23 mouse cellular contexts compared by ENCODE assay signal in the genomic region with DNA sequence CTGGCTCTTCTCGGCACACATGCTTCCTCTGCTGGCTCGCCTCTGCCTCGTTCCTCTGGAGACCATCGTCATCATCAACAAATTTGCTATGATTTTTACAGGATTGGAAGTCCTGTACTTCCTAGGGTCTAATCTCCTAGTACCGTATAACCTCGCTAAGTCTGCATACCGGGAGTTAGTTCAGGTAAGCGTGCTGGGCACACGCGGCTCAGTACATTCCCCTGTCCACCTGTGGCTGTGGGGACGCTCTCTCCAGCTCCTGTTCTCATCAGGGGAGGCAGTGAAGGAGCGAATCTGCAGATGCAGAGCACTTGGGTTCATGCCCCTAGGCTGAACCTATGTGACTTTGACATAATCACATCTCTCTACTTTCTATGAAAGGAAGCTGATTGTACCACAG.
"Had no signal": no experiment of that assay in that cellular context is flagged by ENCODE, and none has a peak within 500 bp of the region (broad histone marks: within the 10 kb centered on the region; RNA-seq: fewer than 3 reads in every experiment).

No protein-coding gene starts in this region.

- H3K27me3 ChIP-seq: heart, embryonic 13.5 days; heart, embryonic 15.5 days; hindbrain, embryonic 13.5 days; hindbrain, embryonic 15.5 days; limb, embryonic 13.5 days; limb, embryonic 15.5 days; liver, embryonic 13.5 days; liver, embryonic 15.5 days had no signal

- H3K4me1 ChIP-seq: heart, embryonic 15.5 days; hindbrain, embryonic 13.5 days; hindbrain, embryonic 15.5 days; limb, embryonic 13.5 days; limb, embryonic 15.5 days had no signal

- H3K27ac ChIP-seq: heart, embryonic 13.5 days; heart, embryonic 15.5 days; hindbrain, embryonic 13.5 days; hindbrain, embryonic 15.5 days; hindbrain, postnatal 0 days; kidney, postnatal 0 days; limb, embryonic 13.5 days; limb, embryonic 15.5 days; liver, embryonic 13.5 days; liver, embryonic 15.5 days had no signal

- H3K9ac ChIP-seq: forebrain, postnatal 0 days; heart, embryonic 13.5 days; heart, embryonic 15.5 days; hindbrain, embryonic 13.5 days; hindbrain, embryonic 15.5 days; limb, embryonic 13.5 days; limb, embryonic 15.5 days; liver, embryonic 13.5 days; liver, embryonic 15.5 days had no signal

- H3K9me3 ChIP-seq: heart, embryonic 13.5 days; heart, embryonic 15.5 days; hindbrain, embryonic 13.5 days; hindbrain, embryonic 15.5 days; limb, embryonic 13.5 days; limb, embryonic 15.5 days; liver, embryonic 13.5 days; liver, embryonic 15.5 days had no signal

- H3K4me2 ChIP-seq: heart, embryonic 13.5 days; heart, embryonic 15.5 days; hindbrain, embryonic 13.5 days; hindbrain, embryonic 15.5 days; limb, embryonic 13.5 days; limb, embryonic 15.5 days; liver, embryonic 11.5 days; liver, embryonic 13.5 days; liver, embryonic 15.5 days had no signal

- DNase-seq: forebrain, postnatal 0 days; gastrocnemius, postnatal 14 days; heart, adult 18-20 months; heart, postnatal 14 days; heart, postnatal 36 days; kidney, adult 18-20 months; kidney, adult 8-10 months; kidney, postnatal 14 days; kidney, postnatal 36 days; layer of hippocampus, adult 9-11 months; layer of hippocampus, postnatal 36 days; left cerebral cortex, postnatal 4 days; liver, embryonic 13.5 days had no signal

- ATAC-seq: forebrain, postnatal 0 days; hindbrain, postnatal 0 days had no signal

- H3K4me3 ChIP-seq: heart, embryonic 13.5 days; heart, embryonic 15.5 days; hindbrain, embryonic 13.5 days; hindbrain, embryonic 15.5 days; limb, embryonic 13.5 days; limb, embryonic 15.5 days; liver, embryonic 13.5 days; liver, embryonic 15.5 days had no signal
